Mouse (Mus musculus) testis, postnatal 10 days (tissue): ENCODE data around the gene Zfp760.
"Not testable (repeated sequence)": the region's sequence is repeated elsewhere in the genome, so short reads cannot be mapped to it uniquely, and the experiment has no call there.

Source experiments
- DNase-seq: peaks from one replicate; pipeline ENCODE4 v3.0.0; 2021; ENCODE audit warnings: low spot score

Gene Zfp760

DNA sequence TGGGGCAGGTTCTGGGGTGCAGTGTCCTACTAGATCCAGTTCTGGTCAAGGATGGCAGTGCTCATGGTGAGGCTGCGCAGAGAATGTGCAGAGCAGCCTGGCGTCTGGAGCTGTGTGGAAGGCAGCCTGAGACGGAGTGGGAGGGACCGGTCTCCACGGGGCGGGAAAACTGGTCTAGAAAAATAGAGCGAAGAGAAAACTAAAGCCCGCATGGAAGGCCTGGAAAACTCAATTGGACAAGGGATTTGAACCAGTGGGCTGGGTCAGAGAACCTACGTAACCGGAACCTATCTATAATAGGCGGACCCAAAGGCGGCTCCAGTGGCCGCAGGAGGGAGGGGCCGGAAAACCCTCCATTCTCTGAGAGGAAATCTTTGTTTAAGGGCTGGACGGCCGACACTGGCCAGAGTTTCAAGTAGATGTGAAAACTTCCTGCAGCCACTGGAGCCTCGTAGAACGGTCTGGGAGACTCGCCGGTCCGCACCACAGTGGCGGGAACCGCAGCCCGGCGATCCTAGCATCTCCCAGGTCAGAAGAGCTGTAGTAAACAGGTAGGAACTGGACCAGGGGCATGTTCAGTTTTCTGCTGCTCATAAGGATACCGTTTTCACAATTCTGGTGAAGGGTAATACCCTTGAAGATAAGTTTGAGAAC lies at the start of gene Zfp760:
Zfp760 (plus strand) TSS at position 399 of the 654 bp plus-strand sequence.
- peak; percentile 81 for DNase-seq

- not testable (repeated sequence) for DNase-seq
Measured at GRCm38 (mm10) chr17:21678826-21679225, 28.7 kb upstream of the Zfp760 start.

DNA sequence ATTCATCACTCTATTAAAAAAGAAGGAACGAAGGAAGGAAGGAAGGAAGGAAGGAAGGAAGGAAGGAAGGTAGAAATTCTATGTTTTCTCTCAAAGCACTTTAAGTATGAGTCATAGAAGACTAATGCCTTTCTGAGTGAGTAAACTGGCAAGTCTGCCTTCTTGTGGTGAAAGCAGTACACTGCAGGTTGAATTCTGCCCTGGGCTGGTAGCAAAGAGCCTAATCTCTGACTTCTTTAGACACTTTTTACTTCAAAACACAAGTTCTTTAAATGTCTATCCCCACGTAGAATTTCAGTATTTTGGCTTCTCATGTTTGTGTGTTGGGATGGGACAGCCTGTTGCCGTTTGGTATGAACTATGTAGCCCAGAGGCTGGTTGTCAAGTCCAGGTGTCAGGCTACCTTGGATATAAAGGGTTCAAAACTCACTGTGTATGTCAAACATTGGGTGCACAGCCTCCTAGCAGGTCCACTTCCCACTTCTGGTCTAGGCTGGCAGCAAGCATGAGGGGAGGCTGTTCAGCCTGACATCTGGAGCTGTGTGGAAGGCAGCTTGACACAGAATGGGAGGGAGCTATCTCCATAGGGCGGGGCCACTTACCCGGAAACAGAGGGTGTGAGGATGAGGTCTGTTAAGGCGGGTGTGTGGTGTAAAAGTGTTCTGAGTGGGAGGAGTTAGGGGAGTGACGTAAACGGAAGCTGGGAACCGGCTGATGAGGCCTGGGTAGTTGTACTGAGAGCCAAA lies 28.1 kb upstream of the Zfp760 start:
- DNase-seq, result peak; percentile 83

GRCm38 (mm10) chr17:21680019-21680376 lies 27.5 kb upstream of the Zfp760 start:
- DNase-seq, result not testable (repeated sequence)

GRCm38 (mm10) chr17:21691560-21691959 lies 16.0 kb upstream of the Zfp760 start, which contains the start of gene Gm10226:
Gene Gm10226 (plus strand): TSS chr17:21691860.
- no peak for DNase-seq

GRCm38 (mm10) chr17:21693342-21693741 lies 14.2 kb upstream of the Zfp760 start:
- no peak for DNase-seq

- no peak for DNase-seq
Measured at GRCm38 (mm10) chr17:21696073-21696472, 11.5 kb upstream of the Zfp760 start.

- DNase-seq, result no peak
Measured at GRCm38 (mm10) chr17:21702281-21703240, 5.0 kb upstream of the Zfp760 start.

- DNase-seq, result no peak
Measured at GRCm38 (mm10) chr17:21703414-21703813, 4.1 kb upstream of the Zfp760 start.

DNA sequence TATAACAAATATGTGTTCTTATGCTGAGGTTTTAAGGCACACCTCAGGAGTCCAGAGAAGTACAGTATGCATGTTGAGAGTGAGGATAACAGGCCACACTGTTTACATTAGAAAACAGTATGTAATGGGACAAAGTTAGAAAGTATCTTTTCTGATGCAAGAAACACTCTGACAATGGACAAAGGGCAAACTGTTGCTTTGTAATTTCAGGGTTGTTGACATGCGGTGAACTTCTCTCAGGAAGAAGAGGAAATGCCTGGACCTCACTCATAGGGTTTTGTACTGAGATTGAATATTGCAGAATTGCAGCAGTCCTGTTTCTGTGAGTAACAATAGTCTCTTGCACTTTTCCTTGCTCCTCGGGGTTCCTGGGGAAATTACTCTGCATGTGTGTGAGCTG lies 860 bp downstream of the Zfp760 start:
- no peak for DNase-seq

DNA sequence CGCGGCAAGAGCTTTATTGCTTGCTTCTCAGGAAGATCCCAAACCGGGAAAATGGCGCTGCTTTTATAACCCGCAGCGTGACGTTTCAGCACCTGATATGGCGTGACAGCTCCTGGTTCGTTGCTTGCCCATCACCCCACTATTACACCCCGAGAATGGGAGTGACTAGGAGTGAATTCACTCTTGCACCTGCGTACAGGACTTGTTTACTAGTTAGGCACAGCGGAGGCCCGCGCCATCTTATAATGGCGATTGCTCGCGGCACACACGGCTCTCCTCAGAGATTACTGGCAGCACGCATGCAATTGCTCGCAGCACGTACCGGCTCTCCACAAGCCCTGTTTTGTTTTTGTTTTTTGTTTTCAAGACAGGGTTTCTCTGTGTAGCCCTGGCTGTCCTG lies 23.0 kb downstream of the Zfp760 start, which contains the start of gene Zfp229:
Zfp229 (plus strand) TSS at position 301 of the 400 bp plus-strand sequence.
- not testable (repeated sequence) for DNase-seq

DNA sequence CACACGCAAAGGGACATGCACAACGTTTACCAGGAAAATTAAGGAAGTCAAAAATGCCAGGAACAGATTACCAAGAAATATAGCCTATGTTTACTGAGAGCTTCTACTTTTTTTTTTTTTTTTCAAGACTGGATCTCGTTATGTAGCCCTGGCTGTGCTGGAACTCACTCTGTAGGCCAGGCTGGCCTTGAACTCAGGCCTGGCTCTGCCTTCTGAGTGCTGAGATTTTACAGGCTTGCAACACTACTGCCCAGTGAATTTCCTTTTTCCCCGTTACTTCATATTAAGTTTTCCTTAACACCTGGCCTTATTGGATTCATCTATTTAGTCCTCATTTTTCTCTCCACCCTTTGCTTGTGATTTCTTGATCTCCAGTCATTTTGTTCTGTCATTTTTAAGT lies 25.5 kb downstream of the Zfp760 start:
- DNase-seq, result no peak

GRCm38 (mm10) chr17:21733529-21734031 lies 26.0 kb downstream of the Zfp760 start:
- peak; percentile 76 for DNase-seq

- DNase-seq, result no peak
Measured at GRCm38 (mm10) chr17:21752791-21753190, 45.2 kb downstream of the Zfp760 start.

DNA sequence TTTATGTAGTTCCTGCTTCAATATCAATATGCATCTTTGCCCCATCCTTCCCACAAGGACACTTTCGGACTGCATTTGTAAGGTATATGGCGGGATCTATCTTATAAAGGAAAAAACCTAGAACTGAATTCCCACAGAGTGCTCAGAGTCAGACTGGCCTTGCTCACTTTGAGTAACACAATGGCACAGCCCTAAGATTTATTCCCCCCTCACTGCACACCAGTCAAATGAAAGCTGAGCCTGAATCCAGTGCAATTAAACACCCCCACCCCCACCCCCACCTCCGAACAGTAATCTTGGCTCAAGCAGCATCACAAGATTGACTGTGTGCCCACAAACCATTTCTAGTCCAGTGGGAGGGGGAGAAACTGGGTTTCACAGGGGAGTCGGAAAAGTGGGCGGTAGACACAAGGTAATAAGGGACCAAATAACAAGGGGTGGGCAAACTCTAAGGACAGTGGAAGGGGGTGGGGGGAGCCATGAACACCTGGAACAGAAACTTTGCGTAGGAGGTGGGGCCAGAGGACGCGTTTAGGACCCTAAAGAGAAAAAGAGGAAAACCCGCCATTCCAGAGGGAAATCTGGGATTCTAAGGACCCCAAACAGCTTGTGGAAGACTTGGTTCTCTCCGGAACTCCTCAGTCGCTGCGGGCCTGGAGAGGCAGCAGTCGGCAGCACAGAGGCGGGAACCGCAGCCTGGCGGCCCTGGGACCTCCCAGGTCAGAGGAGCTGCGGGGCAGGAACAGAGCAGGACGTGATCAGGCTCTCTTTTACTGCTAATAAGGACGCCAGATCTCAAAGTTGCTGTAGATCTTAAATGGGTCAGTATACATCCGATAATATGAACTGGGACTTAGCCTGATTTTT lies 46.0 kb downstream of the Zfp760 start:
- peak; percentile 49 for DNase-seq

- DNase-seq, result no peak
Measured at GRCm38 (mm10) chr17:21770336-21770735, 62.8 kb downstream of the Zfp760 start.
